Mouse (Mus musculus) embryonic fibroblast, embryonic 13.5 days (primary cell): ENCODE results near the gene Fam107b. TPM values are rescaled to one million over a fixed set of nuclear protein-coding genes. Genes with fewer than 3 reads are reported as not detected.
"Not testable (repeated sequence)": the region's sequence is repeated elsewhere in the genome, so short reads cannot be mapped to it uniquely, and the experiment has no call there.

ENCODE experiments used
- H3K27ac ChIP-seq: 2 replicates; pipeline ENCODE4 v1.5.1; 2012; ENCODE audit warnings: low read length, control low read depth, inconsistent platforms; ENCODE audit not compliant: insufficient read depth
- H3K4me1 ChIP-seq: 2 replicates; pipeline ENCODE4 v1.6.1; 2011; ENCODE audit warnings: low read length; ENCODE audit not compliant: control insufficient read depth, insufficient read depth
- H3K4me3 ChIP-seq: 2 replicates; pipeline ENCODE4 v1.5.1; 2011; ENCODE audit warnings: mild to moderate bottlenecking, control low read depth, low read length; ENCODE audit not compliant: insufficient read depth
- CTCF ChIP-seq: IDR thresholded peaks from 2 replicates; pipeline ENCODE4 v1.5.1; 2011; ENCODE audit warnings: mild to moderate bottlenecking, control low read depth, low read length, moderate library complexity, borderline replicate concordance; ENCODE audit not compliant: insufficient read depth
- POLR2A ChIP-seq: IDR thresholded peaks from 2 replicates; pipeline ENCODE4 v1.6.1; 2011; ENCODE audit warnings: low read depth, mild to moderate bottlenecking, control low read depth, low read length, moderate library complexity
- polyA plus RNA-seq: library from polyadenylated mRNA; stranded (reverse); fragments of >200 nt; gene quantifications from 2 replicates; pipeline ENCODE4 v1.2.4, GENCODE M21; 2011; ENCODE audit warnings: low read depth; ENCODE audit not compliant: missing spikeins, insufficient read length

The Fam107b gene
- polyA plus RNA-seq, 1 experiment: 34.4 TPM

- H3K4me3 ChIP-seq: no peak overlapping the region
- H3K4me1 ChIP-seq: peaks cover 3% of the 10 kb centered on the region
- no peak overlapping the region for H3K27ac ChIP-seq
- TF ChIP-seq CTCF (no peak), POLR2A (no peak)
Observed at GRCm38 (mm10) chr2:3704311-3705162, 134.2 kb downstream of the Fam107b start.

DNA sequence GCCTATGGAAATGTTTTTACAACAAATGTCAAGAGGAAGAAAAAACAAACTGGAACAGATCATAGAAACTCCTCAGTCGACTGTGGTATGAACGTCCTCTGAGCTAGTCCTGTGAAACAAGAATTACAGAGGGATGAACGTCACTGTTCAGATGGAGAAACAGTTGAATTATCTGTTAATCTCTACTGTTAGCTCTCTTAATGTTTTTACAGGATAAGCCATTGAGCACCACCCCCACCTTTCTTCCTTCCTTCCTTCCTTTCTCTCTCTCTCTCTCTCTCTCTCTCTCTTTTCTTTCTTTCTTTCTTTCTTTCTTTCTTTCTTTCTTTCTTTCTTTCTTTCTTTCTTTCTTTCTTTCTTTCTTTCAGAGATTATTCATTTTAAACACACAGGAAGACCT is 135.0 kb downstream of the Fam107b start:
- not testable (repeated sequence) for H3K4me3 ChIP-seq, H3K27ac ChIP-seq, H3K4me1 ChIP-seq

DNA sequence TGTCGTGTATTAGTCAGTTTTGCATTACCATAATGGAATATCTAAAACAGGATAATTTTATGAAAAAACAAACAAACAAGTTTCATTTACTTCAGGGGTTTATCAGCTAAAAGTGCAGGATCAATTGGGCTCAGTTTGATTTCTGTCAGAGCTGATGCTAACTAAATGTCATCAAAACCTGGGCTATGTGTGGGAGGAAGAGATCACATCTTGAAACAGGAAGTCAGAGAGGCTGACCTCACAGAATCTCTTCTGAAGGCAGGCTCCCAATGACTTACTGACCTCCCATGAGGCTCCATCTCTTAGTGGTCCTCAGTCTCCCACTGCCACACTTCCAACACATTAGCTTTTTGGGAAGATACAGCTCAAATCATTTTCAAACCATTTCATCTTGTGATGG is 136.9 kb downstream of the Fam107b start:
- Histone ChIP-seq H3K27ac (no peak overlapping the region), H3K4me3 (no peak overlapping the region), H3K4me1 (peaks cover 10% of the 10 kb centered on the region)
- TF ChIP-seq POLR2A (no peak), CTCF (no peak)

GRCm38 (mm10) chr2:3708621-3709020 is 138.3 kb downstream of the Fam107b start:
- Histone ChIP-seq H3K4me3 (no peak overlapping the region), H3K27ac (no peak overlapping the region), H3K4me1 (peaks cover 14% of the 10 kb centered on the region)
- TF ChIP-seq CTCF (no peak), POLR2A (no peak)

DNA sequence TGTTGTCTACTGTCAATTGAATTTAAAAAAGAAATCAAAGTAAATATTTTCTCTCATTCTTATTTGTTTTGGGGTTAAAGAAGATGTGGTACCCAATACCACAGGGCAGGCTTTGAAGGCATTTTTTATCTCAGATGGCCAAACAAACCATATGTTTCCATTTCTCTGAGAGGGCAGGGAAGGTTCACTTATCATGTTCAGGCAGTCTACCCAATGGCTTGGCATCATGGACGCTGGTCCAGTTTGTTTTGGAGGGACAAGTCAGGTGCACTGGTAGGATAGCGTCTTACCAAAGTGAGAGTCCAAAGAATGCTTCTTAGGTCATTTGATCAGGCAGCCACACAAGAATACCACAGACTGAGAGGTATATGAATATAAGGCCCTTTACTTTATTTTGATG is 139.6 kb downstream of the Fam107b start:
- Histone ChIP-seq H3K4me3 (no peak overlapping the region), H3K4me1 (peaks cover 11% of the 10 kb centered on the region), H3K27ac (no peak overlapping the region)
- TF ChIP-seq POLR2A (no peak), CTCF (no peak)

DNA sequence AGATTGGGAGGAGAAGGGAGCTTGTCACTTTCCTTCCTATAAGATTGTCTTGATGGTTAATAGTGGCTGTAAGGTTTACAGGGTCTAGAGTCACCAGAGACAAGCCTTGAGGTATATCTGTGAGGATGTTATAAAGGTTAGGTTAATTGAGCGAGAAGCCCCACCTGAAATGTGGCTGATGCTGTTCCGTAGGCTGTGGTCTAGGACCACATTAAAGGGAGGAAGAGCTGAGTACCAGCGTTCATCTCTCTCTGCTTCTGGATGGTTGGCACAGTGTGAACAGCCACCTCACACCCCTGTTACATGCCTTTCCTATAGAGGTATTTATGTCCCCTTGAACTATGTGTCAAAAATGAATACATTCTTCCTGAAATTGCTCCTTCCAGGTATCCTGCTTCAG is 140.2 kb downstream of the Fam107b start:
- no peak overlapping the region for H3K27ac ChIP-seq
- H3K4me1 ChIP-seq: peaks cover 14% of the 10 kb centered on the region
- no peak overlapping the region for H3K4me3 ChIP-seq
- TF ChIP-seq CTCF (no peak), POLR2A (no peak)

DNA sequence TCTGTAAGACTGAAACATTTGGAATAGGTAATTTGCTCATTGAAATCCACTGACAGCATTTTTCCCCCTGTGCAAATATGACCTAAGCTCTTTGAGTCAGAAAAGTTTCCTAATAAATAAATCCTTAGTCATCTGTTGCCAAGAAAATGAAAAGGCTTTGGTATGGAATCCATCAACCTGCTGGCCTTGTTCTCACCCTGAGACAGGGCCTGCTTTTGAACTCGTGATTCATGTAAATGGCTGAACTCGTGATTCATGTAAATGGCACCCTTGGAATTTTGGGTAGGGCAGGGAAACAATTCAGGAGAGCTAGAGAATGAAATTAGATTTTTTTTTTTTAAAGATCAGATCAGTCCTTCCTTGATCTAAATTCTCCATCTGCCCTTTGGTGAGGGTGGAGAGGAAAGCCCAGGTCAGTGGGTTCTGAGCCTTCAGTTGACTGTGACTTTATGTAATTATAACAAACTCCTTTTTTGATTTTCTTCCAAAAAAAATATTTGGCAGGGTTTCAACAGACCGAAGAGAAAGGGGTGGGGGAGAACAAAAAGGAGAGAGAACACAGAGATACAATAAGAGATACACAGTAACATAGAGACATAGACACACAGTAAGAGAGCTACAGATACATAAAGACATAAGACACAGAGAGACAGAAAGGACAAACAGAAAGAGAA is 142.2 kb downstream of the Fam107b start:
- peaks cover 19% of the 10 kb centered on the region for H3K4me1 ChIP-seq
- TF ChIP-seq POLR2A: no peak
- TF ChIP-seq CTCF: no peak
- peak overlapping the region; percentile 9; the same call in 1 of the 2 replicates for H3K4me3 ChIP-seq
- peak overlapping the region; percentile 84 for H3K27ac ChIP-seq

GRCm38 (mm10) chr2:3713212-3713681 is 143.0 kb downstream of the Fam107b start:
- H3K27ac ChIP-seq: peak overlapping the region; percentile 84
- H3K4me1 ChIP-seq: peaks cover 22% of the 10 kb centered on the region
- H3K4me3 ChIP-seq: peak overlapping the region; percentile 81
- TF ChIP-seq CTCF (no peak), POLR2A (peak; percentile 91)

DNA sequence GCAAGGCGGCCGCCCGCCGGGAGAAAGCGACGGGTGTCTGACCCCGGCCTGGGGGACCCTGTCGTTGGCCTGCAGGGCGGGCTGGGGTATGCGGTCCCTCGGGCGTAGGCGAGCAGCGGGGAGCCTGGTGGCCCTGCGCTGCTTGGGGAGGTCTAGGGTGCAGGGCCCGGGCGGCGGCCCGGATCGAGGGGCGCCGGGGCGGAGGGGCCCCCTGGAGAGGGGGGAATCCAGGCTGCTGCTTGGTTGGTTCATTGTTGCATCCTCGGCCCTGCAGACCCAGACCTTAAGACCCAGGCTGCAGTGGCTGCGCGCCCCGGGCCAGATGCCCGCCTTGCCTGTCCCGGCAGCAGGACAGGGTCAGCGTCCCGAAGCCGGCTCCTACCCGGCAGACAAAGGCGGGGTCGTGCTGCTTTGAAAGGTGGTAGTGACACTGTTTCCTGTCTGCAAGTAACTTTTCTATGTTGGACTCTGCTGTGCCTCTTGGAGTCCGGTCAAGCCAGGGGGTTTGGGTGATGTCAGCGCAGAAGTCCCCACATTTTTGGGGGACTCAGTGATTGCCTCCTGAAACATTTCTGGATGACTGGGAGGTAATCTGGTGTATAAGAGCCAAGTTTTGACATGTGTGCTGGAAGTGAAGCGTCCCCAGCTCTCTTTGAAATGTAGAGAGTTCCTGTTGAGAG is 143.5 kb downstream of the Fam107b start:
- H3K27ac ChIP-seq: peak overlapping the region; percentile 41; the same call in 1 of the 2 replicates
- H3K4me3 ChIP-seq: peak overlapping the region; percentile 81
- TF ChIP-seq POLR2A (no peak), CTCF (no peak)
- peaks cover 22% of the 10 kb centered on the region for H3K4me1 ChIP-seq
